Mouse (Mus musculus): ENCODE measurements at regions not wholly inside any gene's neighbourhood (a gene's known extent, or its start where the extent isn't known, plus 50 kb on each side); places are given as distances from the start of the nearest gene placed in this dataset.

DNA sequence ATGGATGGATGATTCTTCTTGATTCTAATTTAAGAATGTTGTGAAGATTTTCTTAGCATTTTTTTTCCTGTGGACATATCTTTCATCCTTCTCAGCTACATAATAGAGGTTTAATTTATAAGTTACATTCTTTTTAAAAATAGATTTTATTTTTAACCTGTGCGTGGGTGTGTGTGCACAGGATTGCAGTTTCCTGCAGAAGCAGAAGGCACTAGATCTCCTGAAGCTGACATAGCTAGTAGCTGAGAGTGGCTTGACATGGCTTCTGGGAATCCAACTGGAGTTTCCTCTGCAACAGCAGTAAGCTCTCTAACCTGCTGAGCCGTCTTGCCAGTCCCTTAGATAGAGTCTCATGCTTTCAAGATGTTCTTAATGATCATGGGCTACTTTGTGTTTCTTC, 377.5 kb downstream of the Lrriq3 start:
- no peak for DNase-seq (ENCODE audit: low read depth, low spot score)

DNA sequence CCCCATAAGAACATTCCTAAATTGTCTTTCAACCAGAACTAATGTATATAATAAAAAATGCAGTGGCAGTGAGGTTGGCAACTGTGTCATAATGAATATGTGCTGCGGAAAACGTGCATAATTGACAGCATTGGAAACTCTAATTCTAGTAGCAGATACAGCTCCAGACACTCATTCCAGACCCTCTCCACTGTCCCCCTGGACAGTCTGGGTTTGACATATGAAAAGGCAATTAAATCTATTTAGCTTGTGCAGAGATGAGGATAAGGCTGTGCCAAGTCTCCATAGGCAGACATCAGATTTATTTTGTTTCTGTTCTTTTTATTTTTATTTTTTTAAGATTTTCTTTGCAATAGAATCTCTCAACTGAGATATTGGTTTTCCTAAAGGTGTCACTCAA, 392.3 kb downstream of the Lrriq3 start:
- DNase-seq (ENCODE audit: low read depth, low spot score): no peak

DNA sequence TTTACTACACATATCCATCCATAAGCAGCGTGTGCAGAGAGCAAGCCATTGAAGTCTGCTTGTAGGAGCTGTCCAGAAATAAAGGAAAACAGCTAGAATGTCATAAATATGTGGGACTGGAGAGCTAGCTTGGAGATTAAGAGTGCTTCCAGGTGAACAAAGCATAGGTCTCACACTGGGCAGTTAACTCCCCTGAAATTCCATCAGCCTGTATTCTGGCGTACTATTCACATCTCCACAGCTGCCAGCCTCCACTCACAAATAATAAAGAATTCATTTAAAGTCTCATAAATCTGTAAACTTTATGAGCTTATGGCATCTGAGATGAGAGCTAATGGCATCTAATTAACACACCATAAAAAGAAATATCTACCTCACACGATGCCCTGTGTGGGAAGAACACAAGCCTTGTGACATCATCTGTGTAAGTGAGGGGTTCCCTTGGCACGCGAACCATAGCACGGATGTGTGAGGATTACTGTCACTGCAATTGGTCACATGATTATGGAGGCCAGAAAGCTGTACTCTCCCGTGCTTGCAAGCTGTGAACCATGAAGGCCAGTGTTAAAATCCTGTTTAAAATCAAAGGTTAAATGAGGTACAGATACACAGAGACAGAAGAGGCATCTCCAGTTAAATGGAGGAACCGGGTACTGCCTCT, 394.8 kb downstream of the Lrriq3 start:
- DNase-seq (ENCODE audit: low read depth, low spot score): no peak

DNA sequence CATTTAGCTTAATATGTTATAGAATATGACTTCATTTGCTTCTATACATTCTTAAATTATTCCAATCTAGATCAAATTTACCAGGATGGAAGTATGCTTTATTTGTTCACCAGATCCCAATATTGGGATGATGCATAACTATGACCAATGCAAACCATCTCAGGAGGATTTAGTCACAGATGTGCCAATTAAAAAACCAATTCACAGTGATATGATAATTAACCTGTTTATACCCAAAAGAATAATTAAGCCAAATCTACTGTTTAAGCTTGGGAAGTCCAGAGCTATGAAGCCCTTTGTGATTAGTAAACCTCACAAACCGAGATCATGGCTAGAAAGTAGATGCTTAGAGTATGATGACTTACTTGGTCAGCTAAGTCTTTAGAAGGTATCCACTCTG, 397.4 kb downstream of the Lrriq3 start:
- DNase-seq (ENCODE audit: low read depth, low spot score): no peak

DNA sequence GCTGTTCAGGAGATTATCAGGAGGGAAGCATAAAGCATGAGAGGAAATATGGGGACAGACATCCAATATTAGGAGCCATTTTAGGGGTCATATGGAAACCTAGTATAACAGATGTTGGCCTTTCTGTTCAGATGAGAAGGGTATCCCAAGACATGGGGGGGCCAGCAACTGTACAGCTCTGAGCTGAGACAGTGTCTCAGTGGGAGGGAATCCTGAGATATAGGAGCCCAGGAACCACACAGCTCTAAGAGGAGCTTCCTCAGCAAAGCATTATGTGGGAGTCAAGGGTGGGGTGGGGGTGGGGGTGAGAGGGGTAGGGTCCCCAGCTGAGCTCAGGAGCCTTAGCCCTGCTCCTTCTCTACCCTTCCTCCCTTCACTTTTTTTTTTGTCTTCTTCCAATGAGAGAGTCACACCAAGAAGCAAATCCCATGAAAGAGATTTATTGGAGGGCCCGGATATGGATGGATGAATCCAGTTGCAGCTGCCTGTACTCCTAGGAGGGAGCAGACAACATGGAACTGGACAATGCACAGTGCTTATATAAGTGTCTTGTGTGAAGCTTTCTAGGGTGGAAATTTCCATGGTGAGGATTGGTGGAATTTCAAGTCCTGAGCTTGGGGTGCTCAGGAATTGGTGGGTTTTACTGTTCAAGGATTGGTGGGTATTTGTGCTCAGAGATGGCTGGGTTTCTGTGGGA, 417.1 kb downstream of the Lrriq3 start:
- DNase-seq (ENCODE audit: low read depth, low spot score): no peak

DNA sequence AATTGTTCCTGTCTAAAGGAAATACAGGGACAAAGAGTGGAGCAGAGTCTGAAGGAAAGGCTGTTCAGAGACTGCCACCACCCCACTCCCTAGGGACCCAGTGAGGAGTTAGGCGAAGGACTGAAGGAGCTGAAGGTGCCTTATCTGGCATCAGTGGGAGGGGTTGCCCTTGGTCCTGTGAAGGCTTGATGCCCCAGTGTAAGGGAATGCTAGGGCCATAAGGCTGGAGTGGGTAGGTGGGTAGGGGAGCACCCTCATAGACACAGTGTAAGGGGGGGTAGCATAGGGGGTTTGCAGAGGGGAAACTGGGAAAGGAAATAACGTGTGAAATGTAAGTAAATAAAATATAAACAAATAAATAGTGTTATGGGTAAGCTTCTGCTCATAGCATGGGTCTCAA, 420.7 kb downstream of the Lrriq3 start:
- DNase-seq (ENCODE audit: low read depth, low spot score): no peak

DNA sequence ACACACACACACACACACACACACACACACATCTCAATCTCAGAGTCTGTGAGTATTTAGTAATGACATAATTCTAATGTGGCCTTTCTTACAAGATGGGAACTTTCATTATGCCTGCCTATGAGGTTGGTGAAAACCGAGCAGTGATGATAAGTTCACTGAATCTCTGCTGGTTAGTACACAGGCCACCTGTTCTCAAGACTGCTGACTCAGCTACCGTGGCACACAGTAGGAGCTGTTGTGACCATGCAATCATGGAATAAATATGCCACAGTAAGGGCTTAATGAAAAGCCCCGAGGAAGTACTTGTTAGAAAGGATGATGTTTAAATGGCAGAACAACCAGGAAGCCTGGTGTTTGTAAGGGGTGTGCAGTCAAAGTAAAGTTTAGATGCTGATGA, 436.1 kb downstream of the Lrriq3 start:
- no peak for DNase-seq (ENCODE audit: low read depth, low spot score)

DNA sequence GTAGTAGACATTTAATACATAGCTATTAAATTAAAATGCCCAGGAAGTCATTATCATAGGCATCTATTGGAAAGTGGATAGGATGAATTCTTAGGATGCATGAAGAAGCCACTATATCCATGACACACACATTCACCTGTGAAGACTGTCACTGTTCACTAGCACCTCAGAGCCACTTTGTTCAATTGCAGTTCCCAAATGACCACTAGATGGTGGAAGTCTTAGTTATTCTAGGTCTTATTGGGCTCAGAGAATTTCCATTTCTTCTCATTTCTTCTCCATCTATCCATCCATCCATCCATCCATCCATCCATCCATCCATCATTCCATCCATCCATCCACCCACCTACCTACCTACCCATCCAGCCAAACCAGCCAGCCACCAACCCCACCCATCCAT, 437.6 kb downstream of the Lrriq3 start:
- DNase-seq (ENCODE audit: low read depth, low spot score): peak; percentile 18

DNA sequence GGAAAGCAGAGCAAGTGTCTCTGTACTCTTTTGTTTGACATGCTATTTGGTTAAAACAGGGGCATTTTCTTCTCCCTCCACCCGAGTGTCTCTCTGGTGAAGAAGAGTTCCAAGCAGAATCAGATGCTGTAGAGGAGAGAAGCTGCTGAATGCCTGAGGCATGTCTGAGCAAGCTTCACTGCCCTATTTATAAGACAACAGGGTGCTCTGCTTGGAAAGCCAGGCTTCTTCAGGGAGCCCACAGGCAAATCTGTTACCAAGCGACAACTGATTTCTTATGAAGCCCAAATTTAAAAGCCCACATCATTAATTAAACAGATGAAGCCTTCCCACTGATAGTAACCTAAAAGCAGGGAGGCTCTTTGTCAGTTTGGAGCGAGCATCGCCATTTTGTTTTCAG, 438.8 kb downstream of the Lrriq3 start:
- no peak for DNase-seq (ENCODE audit: low read depth, low spot score)

DNA sequence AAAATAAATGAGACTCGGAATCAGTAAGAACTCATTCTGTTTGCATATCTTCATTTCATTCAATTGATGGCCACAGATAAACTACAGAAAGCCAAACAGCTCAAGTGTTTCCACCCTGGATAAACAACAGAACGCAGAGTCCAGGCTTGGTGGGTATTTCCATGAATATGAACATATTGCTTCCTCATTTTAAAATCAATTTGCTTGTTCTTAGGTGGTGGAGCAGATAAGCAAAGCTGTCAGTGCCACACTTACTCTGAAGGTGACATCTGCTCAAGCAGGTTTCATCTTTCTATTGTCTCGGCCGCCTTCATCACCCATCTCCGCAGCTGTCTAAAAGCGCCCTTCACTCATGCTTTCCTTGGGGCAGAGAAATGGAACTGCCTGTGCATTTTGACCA, 455.0 kb downstream of the Lrriq3 start:
- no peak for DNase-seq (ENCODE audit: low read depth, low spot score)

DNA sequence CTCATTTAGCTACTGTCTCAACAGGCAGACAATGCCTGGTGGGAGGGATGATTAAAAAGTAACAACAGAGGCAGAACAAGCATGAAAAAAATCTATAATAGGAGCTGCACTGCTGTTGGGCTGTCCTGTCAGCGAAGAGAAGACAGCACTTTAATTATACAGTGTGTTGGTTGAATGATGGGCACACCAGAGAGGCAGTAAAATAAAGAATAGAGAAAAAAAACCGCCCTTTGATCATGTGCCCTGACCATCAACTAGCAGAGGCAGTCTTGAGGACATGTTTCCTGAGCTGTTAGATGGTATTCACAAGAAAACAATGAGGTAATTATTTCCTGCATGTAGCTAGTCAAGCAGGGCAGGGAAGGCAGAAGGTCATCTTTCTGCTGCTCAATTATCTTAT, 483.9 kb downstream of the Lrriq3 start:
- no peak for DNase-seq (ENCODE audit: low read depth, low spot score)

DNA sequence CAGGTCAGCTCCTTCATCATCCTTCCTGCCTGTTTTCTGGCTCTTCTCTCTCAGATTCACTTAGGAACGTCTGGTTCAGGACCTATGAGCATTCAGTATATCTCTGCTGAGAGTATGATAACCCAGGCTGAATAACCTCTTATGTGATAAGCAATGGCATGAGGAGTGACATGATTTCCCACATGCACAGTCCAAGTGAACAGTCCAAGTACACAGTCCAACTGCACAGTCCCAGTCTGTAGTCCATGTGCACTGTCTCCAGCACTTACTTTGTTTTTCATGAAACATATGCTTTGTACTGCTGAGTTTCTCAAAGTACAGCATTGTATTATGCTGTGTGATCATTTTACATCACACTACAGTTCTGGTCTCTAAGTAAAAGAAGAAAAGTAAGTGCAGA, 510.8 kb downstream of the Lrriq3 start:
- DNase-seq (ENCODE audit: low read depth, low spot score): no peak

Measured in R1 (cell line).